Mouse (Mus musculus) retina, embryonic 14.5 days (tissue): ENCODE measurements around the gene Lhfpl2.

ENCODE experiments used
- DNase-seq: peaks from one replicate; pipeline ENCODE4 v3.0.0-alpha.2; 2015; ENCODE audit warnings: low spot score

Lhfpl2 gene

DNA sequence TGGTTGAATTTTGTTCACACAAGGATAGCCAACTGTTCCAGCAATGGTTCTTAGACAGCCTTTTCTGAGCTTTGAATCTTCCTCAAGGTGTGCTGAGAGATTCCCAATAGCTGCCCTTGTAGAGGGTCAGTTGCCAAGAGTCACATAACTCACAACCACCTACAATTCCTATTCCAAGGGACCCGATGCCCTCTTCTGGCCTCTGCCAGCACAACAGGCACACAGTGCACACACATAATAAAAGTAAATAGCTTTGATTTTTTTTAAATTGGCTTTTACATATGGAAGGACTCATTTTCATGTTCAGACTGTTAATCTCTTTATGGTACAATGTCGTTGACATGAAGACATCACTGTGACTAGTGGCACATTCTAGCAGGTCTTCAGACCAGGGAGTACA, 155.1 kb downstream of the Lhfpl2 start:
- no peak for DNase-seq

DNA sequence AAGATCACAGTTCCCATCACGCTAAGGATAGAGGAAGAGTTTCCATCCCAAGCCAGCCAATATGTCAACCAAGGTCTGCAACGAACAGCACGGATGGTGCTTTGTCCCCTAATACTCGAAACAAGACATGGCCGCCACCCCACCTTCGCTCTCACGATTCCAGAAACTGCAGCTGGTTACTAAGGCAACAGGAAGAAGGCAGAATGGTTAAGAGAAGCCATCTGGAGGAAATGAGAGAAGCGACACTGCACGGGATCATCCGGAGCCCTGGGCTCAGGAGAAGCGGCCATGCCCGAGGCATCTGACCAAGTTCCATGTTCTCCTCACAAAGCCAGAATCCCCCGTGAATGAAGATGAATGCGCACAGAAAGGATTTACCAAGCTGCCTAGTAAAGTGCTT, 166.0 kb downstream of the Lhfpl2 start:
- DNase-seq = no peak

DNA sequence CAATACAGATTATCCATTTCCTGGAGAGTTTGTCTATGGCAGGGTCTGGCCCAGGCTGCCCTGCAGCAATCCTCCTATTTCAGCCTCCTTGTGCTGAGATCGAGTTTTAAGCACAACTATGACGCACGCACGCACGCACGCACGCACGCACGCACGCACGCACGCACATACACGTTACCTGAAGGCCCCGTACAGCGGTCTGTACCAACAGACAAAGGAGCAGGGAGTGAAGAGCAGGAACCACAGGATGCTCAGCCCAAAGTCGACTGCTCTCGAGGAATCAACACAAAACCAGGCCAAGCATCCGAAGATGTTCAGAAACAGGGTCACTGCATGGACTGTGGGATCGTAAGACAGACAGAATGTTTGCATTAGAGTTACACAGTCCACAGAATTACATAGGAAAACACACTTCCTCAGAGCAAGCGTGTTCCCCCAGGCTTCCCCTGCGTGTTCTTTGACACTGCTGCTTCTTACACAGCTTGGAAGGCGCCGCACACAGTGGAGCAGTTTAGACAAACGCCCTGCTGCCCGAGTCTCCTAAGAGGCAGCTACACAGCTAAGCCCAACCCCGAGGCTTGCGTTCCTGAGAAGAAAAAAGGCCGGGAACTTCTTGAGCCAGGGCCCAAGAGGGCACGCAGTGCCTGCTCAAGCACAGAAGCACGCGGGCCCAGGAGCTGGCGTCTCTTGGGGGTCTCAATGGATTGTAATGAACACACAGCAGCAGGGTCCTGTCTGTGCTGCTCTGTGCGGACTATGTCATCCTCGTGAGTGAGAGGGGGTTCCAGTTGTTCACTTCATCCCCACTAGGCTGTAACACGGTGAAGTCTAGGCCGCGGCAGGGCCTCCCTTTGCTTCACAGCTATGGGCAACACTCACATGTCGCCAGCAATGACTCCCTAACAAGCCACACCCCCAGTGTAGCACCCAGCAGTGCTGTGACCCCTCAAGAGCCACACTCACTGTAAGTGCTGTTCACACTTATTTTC, 167.4 kb downstream of the Lhfpl2 start:
- DNase-seq = no peak

DNA sequence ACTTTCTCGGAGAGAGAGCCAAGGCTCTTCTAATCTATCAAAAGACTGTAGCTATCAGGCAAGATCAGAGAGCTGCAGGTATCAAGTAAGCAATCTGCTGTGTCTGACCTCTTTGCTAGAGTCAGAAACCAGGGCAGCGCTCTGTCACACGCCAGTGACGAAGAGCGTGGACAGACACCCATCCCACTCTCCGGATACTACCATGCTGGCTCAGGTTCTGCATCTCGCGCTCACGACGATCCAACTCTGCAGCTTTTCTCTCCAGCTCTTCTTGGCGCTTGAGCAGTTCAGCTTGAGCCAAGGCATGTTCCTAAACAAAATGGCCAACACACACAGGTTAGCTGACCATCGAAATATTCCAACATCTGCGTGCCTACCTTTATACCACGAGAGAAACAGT, 174.3 kb downstream of the Lhfpl2 start:
- DNase-seq = no peak

DNA sequence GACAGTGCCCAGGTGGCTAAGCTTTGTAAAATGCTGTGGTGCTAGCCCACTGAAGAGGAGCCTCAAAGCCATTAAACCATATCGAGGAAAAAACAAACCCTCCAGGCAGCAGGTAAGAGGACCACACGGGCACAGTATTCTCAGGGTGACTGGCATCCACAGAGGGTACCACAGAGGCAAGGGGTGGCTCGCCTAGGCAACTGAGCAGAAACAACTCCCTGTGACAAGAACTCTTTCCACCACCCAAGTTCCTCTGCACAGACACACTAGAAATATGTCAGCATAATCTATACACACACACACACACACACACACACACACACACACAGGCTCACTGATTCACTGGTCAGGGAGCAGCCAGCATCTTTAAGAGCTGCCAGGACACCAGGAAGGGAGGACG, 181.9 kb downstream of the Lhfpl2 start:
- DNase-seq = no peak

DNA sequence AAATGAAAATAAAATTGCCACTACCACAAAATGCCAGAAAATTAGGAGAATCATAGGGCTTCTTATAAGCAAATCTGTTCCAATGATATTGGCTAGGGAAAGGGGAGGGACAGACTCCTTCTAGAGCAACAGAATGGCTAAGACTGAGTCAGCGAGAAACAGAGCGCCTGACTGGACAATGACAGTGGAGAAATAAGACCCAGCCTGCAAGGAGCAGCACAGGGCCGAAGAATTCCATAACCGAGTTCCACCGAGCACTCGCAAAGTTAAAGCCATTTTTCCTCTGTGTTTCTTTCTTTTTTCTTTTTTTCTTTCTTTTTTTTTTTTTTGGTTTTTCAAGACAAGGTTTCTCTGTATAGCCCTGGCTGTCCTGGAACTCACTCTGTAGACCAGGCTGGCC, 182.5 kb downstream of the Lhfpl2 start:
- DNase-seq = no peak

DNA sequence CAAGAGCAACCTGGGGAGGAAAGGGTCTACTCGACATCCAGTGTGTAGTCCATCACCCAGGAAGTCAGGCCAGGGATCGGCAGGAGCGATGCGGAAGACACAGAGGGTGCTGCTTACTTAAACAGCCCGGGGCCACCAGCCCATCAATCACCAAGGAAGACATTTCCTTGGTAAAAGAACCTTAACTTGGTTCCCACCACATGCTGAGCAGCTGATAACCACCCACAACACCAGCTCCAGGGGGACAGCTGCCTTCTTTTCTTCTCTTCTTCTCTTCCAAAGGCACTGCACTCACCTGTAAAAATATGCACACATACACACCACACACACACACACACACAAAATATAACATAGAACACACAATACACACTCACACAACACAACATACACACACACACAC, 183.3 kb downstream of the Lhfpl2 start:
- DNase-seq = no peak

DNA sequence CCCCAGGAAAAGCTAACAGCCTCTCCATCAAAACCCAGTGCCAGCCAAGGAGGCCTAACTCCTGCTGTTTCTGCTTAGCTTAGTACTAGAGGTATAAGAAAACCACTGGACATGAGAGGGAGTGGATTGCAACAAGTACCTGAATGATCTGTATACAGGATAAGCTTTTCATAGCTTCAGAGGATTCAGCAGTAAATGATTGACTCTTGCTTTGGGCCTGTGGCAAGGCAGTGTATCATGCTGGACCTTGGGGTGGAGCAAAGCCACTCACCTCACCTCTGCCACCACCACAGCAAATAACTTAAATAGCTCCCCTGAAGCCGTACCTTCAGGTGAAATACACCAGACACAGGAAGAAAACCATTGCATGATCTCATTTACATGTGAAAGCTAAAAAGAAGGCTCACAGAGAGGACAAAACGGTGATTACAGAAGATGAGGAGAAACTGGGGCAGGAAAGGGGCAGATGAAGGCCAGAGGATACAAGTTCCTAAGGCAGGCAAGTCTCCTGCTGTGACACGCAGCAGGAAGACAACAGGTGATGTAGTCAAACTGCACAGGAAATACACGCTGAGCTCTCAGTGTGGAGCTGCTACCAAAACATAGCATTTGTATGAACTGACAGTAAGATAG, 184.4 kb downstream of the Lhfpl2 start:
- DNase-seq = no peak

DNA sequence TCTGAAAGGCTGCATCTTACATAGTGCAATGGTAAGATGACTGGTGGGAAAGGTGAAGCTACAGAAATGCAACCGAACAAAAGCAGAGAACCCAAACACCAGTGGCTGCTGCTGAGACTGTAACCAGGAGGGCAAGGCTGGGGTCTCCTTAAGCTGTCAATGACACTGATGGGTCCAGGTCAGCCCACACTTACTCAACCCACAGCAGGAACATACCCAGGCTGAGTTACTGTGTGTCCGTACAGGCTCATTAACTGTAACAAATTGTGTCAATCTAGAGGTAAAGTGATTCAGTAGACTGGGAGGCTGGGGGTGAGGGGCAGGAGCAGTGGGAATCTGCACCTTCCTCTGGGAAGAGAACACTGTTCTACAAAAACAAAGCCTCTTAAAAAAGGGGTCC, 185.3 kb downstream of the Lhfpl2 start:
- no peak for DNase-seq
